Mouse (Mus musculus): ENCODE data around the gene Wipi2.

DNA sequence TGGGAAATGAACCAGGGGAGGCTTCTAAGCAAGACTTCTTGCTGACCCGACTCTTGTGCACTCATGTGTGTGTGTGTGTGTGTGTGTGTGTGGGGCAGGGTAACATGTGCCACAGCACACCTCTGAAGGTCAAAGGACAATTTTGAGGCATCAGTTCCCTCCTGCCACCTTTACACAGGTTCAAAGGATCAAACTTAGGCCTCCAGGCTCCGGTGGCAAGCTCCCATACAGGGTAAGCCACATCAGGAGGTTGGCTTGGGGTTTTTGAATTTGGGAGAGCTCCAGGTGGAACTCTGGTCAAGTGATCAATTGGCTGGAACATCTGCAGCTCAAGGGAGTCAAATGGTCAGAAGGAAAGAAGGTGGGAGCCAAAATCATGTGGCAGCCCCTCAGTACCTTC, 6.1 kb upstream of the Wipi2 start:
- TF ChIP-seq POLR2AphosphoS5 (IDR thresholded peaks at IDR 0.05; ENCODE audit: insufficient replicate concordance, low read depth, low read length): no peak
- TF ChIP-seq CTCF (IDR thresholded peaks at IDR 0.05; ENCODE audit: low read depth, low read length): no peak
- TF ChIP-seq GATA1 (IDR thresholded peaks at IDR 0.05; ENCODE audit: borderline replicate concordance, low read length): no peak
